Mouse (Mus musculus) stomach, postnatal 0 days (tissue): ENCODE results near the gene Gm21497.
"Not testable (repeated sequence)": the region's sequence is repeated elsewhere in the genome, so short reads cannot be mapped to it uniquely, and the experiment has no call there.

Source experiments
- CTCF ChIP-seq: IDR thresholded peaks from 2 replicates; pipeline ENCODE4 v1.5.1; 2016; ENCODE audit warnings: antibody characterized with exemption, low read depth, mild to moderate bottlenecking, moderate library complexity
- EP300 ChIP-seq: optimal IDR thresholded peaks from 2 replicates; pipeline ENCODE3; 2016; ENCODE audit warnings: antibody characterized with exemption

DNA sequence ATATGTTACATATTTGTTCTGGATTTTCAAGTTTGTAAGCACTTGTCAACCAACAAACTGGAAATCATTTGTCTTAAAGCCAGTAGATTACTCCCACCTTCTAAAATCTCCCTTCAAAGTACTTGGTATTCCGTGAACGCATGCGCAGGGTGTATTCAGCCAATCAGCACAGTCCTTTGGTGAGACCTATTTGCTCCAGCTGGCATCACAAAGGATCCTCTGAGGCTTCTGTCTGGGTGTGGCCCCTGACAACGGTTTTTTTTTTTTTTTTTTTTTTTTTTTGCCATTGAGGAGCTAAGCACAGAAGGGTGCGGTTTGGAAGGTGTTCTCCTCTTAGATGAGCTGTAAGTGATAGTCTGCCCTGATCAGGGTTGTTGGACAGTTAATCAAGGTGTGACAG is at the start of gene Gm21497:
- not testable (repeated sequence) for TF ChIP-seq EP300, CTCF
